Mouse (Mus musculus) stomach, postnatal 0 days (tissue): ENCODE results near the gene Lrp8. TPM values are rescaled to one million over a fixed set of nuclear protein-coding genes. Genes with fewer than 3 reads are reported as not detected.

ENCODE experiments used
- ATAC-seq: fragments of 200-750 bp; cut with Nextera tagmentation; 2 replicates; pipeline ENCODE4 v1.8.0; 2017; ENCODE audit not compliant: low FRiP score, low TSS enrichment
- DNase-seq: peaks from one replicate; pipeline ENCODE4 v3.0.0-alpha.2; 2016; ENCODE audit warnings: low spot score
- H3K27ac ChIP-seq: fragments of 300-500 bp; sonication (generic); replicated peaks from 2 replicates; pipeline ENCODE4 v1.5.1; 2014; ENCODE audit warnings: mild to moderate bottlenecking, control low read depth
- H3K27me3 ChIP-seq: fragments of 300-500 bp; sonication (generic); 2 replicates; pipeline ENCODE4 v1.6.1; 2014; ENCODE audit warnings: low read length; ENCODE audit not compliant: control insufficient read depth, insufficient read depth
- H3K36me3 ChIP-seq: fragments of 300-500 bp; sonication (generic); 2 replicates; pipeline ENCODE4 v1.6.1; 2014; ENCODE audit warnings: low read length, mixed read lengths; ENCODE audit not compliant: control insufficient read depth, insufficient read depth
- H3K4me1 ChIP-seq: fragments of 300-500 bp; sonication (generic); replicated peaks from 2 replicates; pipeline ENCODE4 v1.6.1; 2014; ENCODE audit warnings: antibody characterized with exemption; ENCODE audit not compliant: control insufficient read depth, insufficient read depth
- H3K4me2 ChIP-seq: fragments of 300-500 bp; sonication (generic); replicated peaks from 2 replicates; pipeline ENCODE4 v1.6.1; 2014; ENCODE audit warnings: low read depth, mild to moderate bottlenecking, control low read depth, moderate library complexity
- H3K4me3 ChIP-seq: fragments of 300-500 bp; sonication (generic); 2 replicates; pipeline ENCODE4 v1.5.1; 2014; ENCODE audit warnings: low read depth, low read length, control low read depth
- H3K9ac ChIP-seq: fragments of 300-500 bp; sonication (generic); 2 replicates; pipeline ENCODE4 v1.6.1; 2014; ENCODE audit warnings: mild to moderate bottlenecking, low read length, control low read depth, mixed read lengths
- H3K9me3 ChIP-seq: fragments of 300-500 bp; sonication (generic); 2 replicates; pipeline ENCODE4 v1.6.1; 2016; ENCODE audit warnings: low read length; ENCODE audit not compliant: control insufficient read depth
- CTCF ChIP-seq: IDR thresholded peaks from 2 replicates; pipeline ENCODE4 v1.5.1; 2016; ENCODE audit warnings: antibody characterized with exemption, low read depth, mild to moderate bottlenecking, moderate library complexity
- EP300 ChIP-seq: optimal IDR thresholded peaks from 2 replicates; pipeline ENCODE3; 2016; ENCODE audit warnings: antibody characterized with exemption
- WGBS: fragments of 180-500 bp; shearing (Covaris S2); extraction: QIAGEN DNeasy Blood & Tissue Kit; methylation state at CpG from one replicate; pipeline ENCODE4 v1.1.7; 2014; 5-methylcytosine and 5-hydroxymethylcytosine counted together
- polyA plus RNA-seq: library from polyadenylated mRNA; unstranded; fragments of >200 nt; fragmentation: Nextera tagmentation; extraction: Ambion mirVana; gene quantifications from 2 replicates; pipeline ENCODE4 v1.2.1, GENCODE M21; 2015

The Lrp8 gene
- polyA plus RNA-seq, 1 experiment from 2014 or later = 0.85 TPM

DNA sequence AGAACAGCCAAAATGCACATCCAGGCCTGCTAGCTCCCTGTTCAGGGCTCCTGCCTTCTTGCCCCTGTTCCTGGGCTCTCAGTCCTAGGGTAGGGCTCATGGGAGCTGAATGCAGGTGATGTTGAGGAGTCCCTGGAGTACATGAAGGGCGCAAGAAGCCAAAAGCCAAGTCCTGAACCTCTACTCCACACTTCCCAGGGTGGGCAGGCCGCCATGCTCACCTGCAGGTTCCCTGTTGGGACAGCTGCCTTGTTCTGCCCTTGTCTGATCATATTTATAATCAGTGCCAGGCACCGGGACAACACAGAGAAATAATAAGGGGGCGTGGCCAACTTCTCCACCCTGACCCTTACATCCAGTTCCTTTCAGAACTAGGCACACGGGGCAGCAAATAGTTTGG lies 31.5 kb downstream of the Lrp8 start:
- Histone ChIP-seq H3K4me1 (no peaks in the 10 kb centered on the region), H3K4me3 (no peak overlapping the region), H3K9ac (no peak overlapping the region), H3K4me2 (no peak overlapping the region), H3K27me3 (no peaks in the 10 kb centered on the region), H3K9me3 (no peaks in the 10 kb centered on the region), H3K36me3 (no peaks in the 10 kb centered on the region), H3K27ac (no peak overlapping the region)
- TF ChIP-seq EP300 (no peak), CTCF (no peak)
- 62% methylated on average over 5 of the region's 5 CpGs for WGBS
- ATAC-seq (peak; percentile 19; the same call in 1 of the 2 replicates), DNase-seq (no peak)

DNA sequence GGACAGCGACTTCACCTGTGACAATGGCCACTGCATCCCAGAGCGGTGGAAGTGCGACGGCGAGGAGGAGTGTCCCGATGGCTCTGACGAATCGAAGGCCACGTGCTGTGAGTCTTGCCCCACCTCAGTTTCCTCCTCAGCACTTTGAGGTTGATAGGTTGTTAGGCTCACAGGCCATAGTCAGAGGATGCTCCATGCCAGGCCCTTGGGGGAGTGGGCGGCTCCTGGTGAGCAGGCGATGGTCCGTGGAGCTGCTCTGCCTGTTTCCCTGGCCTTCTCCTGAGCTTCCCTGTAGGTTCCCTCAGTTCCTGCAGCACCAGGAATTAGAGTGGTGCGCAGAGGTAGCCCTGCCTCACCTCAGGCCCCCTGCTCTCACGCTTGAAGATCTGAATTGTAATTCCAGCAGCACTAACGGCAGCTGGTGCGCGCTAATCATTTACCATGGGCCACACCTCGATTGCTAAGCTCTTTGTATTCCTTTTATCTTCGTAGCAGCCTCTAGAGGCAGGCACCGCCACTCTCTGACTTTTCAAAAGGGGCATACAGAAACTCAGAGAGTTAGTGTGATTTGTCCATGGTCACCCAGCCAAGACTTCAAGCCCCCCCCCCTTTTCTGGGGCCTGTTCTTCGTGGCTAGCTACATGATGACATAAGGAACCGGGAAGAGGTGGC lies 32.7 kb downstream of the Lrp8 start:
- H3K4me3 ChIP-seq = no peak overlapping the region
- H3K9me3 ChIP-seq = no peaks in the 10 kb centered on the region
- H3K36me3 ChIP-seq = no peaks in the 10 kb centered on the region
- H3K9ac ChIP-seq = no peak overlapping the region
- no peak overlapping the region for H3K4me2 ChIP-seq
- no peaks in the 10 kb centered on the region for H3K4me1 ChIP-seq
- WGBS = 48% methylated on average over 22 of the region's 22 CpGs
- H3K27me3 ChIP-seq = no peaks in the 10 kb centered on the region
- TF ChIP-seq CTCF (no peak), EP300 (no peak)
- no peak overlapping the region for H3K27ac ChIP-seq
- ATAC-seq = peak; percentile 69
- DNase-seq = peak; percentile 73

DNA sequence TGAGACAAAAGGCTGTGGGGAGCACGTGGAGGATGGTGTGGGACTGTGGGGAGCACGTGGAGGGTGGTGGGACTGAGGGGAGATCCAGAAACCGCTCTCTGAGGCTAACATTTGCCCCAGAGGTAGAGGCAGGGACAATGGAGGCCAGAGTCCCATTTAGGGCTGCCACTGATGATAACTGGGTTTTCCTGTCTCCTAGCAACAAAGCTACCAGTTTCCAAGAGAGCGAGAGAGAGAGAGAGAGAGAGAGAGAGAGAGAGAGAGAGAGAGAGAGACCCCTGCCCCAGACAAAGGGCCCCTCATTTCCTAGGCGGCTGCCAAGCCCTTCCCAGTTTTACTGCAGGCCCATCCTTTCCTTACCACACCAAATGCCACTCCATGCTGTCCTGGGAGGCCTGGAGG lies 33.4 kb downstream of the Lrp8 start:
- Histone ChIP-seq H3K9me3 (no peaks in the 10 kb centered on the region), H3K27ac (no peak overlapping the region), H3K4me1 (no peaks in the 10 kb centered on the region), H3K4me3 (no peak overlapping the region), H3K4me2 (no peak overlapping the region), H3K27me3 (no peaks in the 10 kb centered on the region), H3K9ac (no peak overlapping the region), H3K36me3 (no peaks in the 10 kb centered on the region)
- ATAC-seq = no peak
- 46% methylated on average over 5 of the region's 5 CpGs for WGBS
- no peak for DNase-seq
- TF ChIP-seq EP300 (no peak), CTCF (no peak)

DNA sequence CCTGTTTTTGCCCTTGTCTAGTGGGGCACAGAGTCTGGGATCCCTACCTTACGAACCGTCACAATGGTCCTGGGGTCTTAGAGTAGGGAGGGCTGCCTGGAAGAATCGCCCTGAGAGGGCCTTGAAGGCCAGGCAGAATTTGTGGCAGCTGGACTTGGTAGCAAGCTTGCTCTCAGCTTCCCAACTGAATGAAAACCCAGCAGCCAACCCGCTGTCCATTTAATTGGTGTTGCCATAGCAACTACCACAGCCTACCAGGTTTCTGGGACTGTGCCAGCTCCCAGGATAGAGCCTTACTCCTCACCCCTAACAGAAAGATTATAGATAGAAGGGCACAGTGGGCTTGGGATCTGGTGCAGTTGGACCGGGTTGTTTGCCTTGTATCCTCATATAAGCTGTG lies 34.7 kb downstream of the Lrp8 start:
- Histone ChIP-seq H3K9me3 (no peaks in the 10 kb centered on the region), H3K4me1 (no peaks in the 10 kb centered on the region), H3K4me3 (no peak overlapping the region), H3K27ac (no peak overlapping the region), H3K36me3 (no peaks in the 10 kb centered on the region), H3K4me2 (no peak overlapping the region), H3K9ac (no peak overlapping the region), H3K27me3 (no peaks in the 10 kb centered on the region)
- no peak for DNase-seq
- TF ChIP-seq EP300 (no peak), CTCF (no peak)
- no peak for ATAC-seq
- WGBS = 81% methylated on average over 5 of the region's 5 CpGs

DNA sequence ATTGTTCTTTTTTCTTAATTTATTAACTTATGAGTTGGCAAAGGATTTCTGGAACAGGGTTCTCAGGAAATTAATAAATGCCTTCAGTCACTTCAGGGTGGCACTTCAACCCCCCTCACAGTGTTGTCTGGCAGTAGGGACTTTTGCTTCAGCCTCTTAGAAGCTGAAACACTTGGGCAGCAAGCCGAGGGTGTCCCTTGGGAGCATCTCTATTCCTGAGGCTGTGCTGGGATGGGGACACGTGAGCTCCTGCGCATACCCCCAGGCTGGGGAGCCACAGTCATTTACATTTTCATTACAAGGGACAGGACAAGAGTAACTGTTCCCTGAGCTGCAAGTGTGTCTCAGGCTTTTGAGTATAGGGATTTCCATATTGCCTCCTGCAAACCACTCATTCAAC lies 35.8 kb downstream of the Lrp8 start:
- H3K9ac ChIP-seq = no peak overlapping the region
- 91% methylated on average over 3 of the region's 3 CpGs for WGBS
- no peaks in the 10 kb centered on the region for H3K36me3 ChIP-seq
- no peak overlapping the region for H3K27ac ChIP-seq
- H3K9me3 ChIP-seq = no peaks in the 10 kb centered on the region
- no peak for TF ChIP-seq EP300
- TF ChIP-seq CTCF = no peak
- H3K4me3 ChIP-seq = no peak overlapping the region
- DNase-seq (no peak), ATAC-seq (no peak)
- H3K4me1 ChIP-seq = no peaks in the 10 kb centered on the region
- H3K27me3 ChIP-seq = no peaks in the 10 kb centered on the region
- no peak overlapping the region for H3K4me2 ChIP-seq

DNA sequence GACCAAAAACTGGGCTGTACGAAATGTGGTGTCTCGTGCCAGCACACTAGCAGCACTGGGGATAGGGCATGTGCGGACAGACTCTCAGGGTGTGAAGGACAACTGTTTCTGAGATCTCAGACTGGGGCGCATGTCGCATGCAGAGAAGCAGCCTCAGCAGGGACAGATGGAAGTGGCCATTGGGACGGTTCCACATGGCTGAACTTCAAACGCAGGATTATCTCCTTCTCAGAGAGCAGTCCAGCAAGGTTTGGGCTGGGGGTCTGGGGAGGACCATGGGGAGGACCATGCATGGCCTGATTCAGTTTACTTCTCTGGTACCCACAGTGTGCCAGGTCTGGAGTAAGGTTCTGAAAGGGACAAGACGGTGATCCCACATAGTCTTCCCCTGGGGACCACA lies 41.6 kb downstream of the Lrp8 start:
- no peak overlapping the region for H3K4me2 ChIP-seq
- no peaks in the 10 kb centered on the region for H3K9me3 ChIP-seq
- H3K4me1 ChIP-seq = no peaks in the 10 kb centered on the region
- ATAC-seq (no peak), DNase-seq (no peak)
- H3K4me3 ChIP-seq = no peak overlapping the region
- H3K36me3 ChIP-seq = no peaks in the 10 kb centered on the region
- H3K27ac ChIP-seq = no peak overlapping the region
- H3K27me3 ChIP-seq = peaks cover 3% of the 10 kb centered on the region; the same call in 1 of the 2 replicates
- no peak overlapping the region for H3K9ac ChIP-seq
- 90% methylated on average over 8 of the region's 8 CpGs for WGBS
- TF ChIP-seq EP300 = no peak
